Mouse (Mus musculus) CH12.LX (cell line): ENCODE measurements around the gene Poln. TPM values are rescaled to one million over a fixed set of nuclear protein-coding genes. Genes with fewer than 3 reads are reported as not detected.
A peak's percentile ranks its signal among the peaks of the same experiment; 100 is the strongest.

Experiments used
- DNase-seq: peaks from one replicate; pipeline ENCODE4 v3.0.0-alpha.2; 2013; ENCODE audit errors: extremely low read depth
- H3K27ac ChIP-seq: 2 replicates; pipeline ENCODE4 v1.5.1; 2012; ENCODE audit warnings: low read depth, mild to moderate bottlenecking, control low read depth, moderate library complexity; ENCODE audit not compliant: insufficient read depth
- H3K27me3 ChIP-seq: replicated peaks from 2 replicates; pipeline ENCODE3; 2012; ENCODE audit warnings: inconsistent platforms
- H3K36me3 ChIP-seq, 2 experiments: replicated peaks in 1 of 2; 2 replicates each; pipeline versions ENCODE3 to v1.6.1; 2012; ENCODE audit warnings: inconsistent platforms in 1 of 2, low read length in 1 of 2, mild to moderate bottlenecking in 1 of 2, mixed read lengths in 1 of 2, moderate library complexity in 1 of 2; ENCODE audit not compliant: control insufficient read depth in 1 of 2, insufficient read depth in 1 of 2
- H3K4me1 ChIP-seq, 2 experiments: 2 replicates each; pipeline ENCODE4 v1.6.1; 2012; ENCODE audit warnings: inconsistent platforms in 1 of 2, moderate library complexity in 1 of 2; ENCODE audit not compliant: insufficient read depth in 2 of 2, control insufficient read depth in 1 of 2
- H3K4me2 ChIP-seq: 2 replicates; pipeline ENCODE4 v1.6.1; 2012; ENCODE audit warnings: low read depth, mild to moderate bottlenecking, control low read depth; ENCODE audit not compliant: poor library complexity, insufficient read depth, severe bottlenecking
- H3K4me3 ChIP-seq, 3 experiments: fragments of 150-350 bp in 1 of 3; sonication (generic) in 1 of 3; replicated peaks in 1 of 3; 2 replicates each; pipeline versions ENCODE3 to v1.5.1; 2011 to 2012; ENCODE audit warnings: low read depth in 2 of 3, low read length in 2 of 3, mild to moderate bottlenecking in 2 of 3, moderate library complexity in 2 of 3, control low read depth in 1 of 3, improper control_type of control experiment in 1 of 3, inconsistent platforms in 1 of 3, mixed read lengths in 1 of 3; ENCODE audit not compliant: poor library complexity in 1 of 3
- H3K79me2 ChIP-seq: replicated peaks from 2 replicates; pipeline ENCODE4 v1.6.1; 2012; ENCODE audit warnings: mild to moderate bottlenecking, moderate library complexity; ENCODE audit not compliant: control insufficient read depth, poor library complexity, insufficient read depth, severe bottlenecking; ENCODE audit errors: extremely low read depth
- H3K9ac ChIP-seq: 2 replicates; pipeline ENCODE4 v1.6.1; 2012; ENCODE audit warnings: low read depth, mild to moderate bottlenecking, control low read depth, moderate library complexity; ENCODE audit not compliant: insufficient read depth
- H3K9me3 ChIP-seq: replicated peaks from 2 replicates; pipeline ENCODE3; 2012; ENCODE audit warnings: low read length, inconsistent platforms, mixed read lengths
- BHLHE40 ChIP-seq: IDR thresholded peaks from 2 replicates; pipeline ENCODE4 v1.6.1; 2011; ENCODE audit warnings: mild to moderate bottlenecking, low read depth, low read length, improper control_type of control experiment
- CHD1 ChIP-seq: IDR thresholded peaks from 2 replicates; pipeline ENCODE4 v1.6.1; 2012; ENCODE audit warnings: low read depth, low read length, improper control_type of control experiment, inconsistent platforms
- CHD2 ChIP-seq: IDR thresholded peaks from 2 replicates; pipeline ENCODE4 v1.6.1; 2011; ENCODE audit warnings: low read length, improper control_type of control experiment
- CTCF ChIP-seq, 2 experiments: IDR thresholded peaks in 1 of 2; conservative IDR thresholded peaks in 1 of 2; 2 replicates each; pipeline ENCODE4 v1.5.1; 2011 to 2012; ENCODE audit warnings: low read depth in 2 of 2, low read length in 2 of 2, improper control_type of control experiment in 1 of 2, inconsistent platforms in 1 of 2, mild to moderate bottlenecking in 1 of 2, moderate library complexity in 1 of 2
- E2F4 ChIP-seq: IDR thresholded peaks from 2 replicates; pipeline ENCODE4 v1.6.1; 2011; ENCODE audit warnings: low read depth, low read length, improper control_type of control experiment; ENCODE audit not compliant: insufficient replicate concordance
- ELF1 ChIP-seq: IDR thresholded peaks from 2 replicates; pipeline ENCODE4 v1.6.1; 2014; ENCODE audit warnings: low read depth, mild to moderate bottlenecking, inconsistent platforms, low read length, improper control_type of control experiment
- EP300 ChIP-seq: IDR thresholded peaks from 2 replicates; pipeline ENCODE4 v1.6.1; 2011; ENCODE audit warnings: low read length, improper control_type of control experiment
- ETS1 ChIP-seq: conservative IDR thresholded peaks from 2 replicates; pipeline ENCODE4 v1.6.1; 2012; ENCODE audit warnings: low read depth, mild to moderate bottlenecking, inconsistent platforms, low read length, improper control_type of control experiment, moderate library complexity
- GABPA ChIP-seq: IDR thresholded peaks from 2 replicates; pipeline ENCODE4 v1.6.1; 2012; ENCODE audit warnings: low read depth, low read length, improper control_type of control experiment, inconsistent platforms; ENCODE audit not compliant: insufficient replicate concordance
- HCFC1 ChIP-seq: IDR thresholded peaks from 2 replicates; pipeline ENCODE4 v1.6.1; 2012; ENCODE audit warnings: low read depth, mild to moderate bottlenecking, inconsistent platforms, low read length, improper control_type of control experiment
- IRF4 ChIP-seq: IDR thresholded peaks from 2 replicates; pipeline ENCODE4 v1.6.1; 2014; ENCODE audit warnings: low read depth, mild to moderate bottlenecking, inconsistent platforms, low read length, improper control_type of control experiment
- JUN ChIP-seq: IDR thresholded peaks from 2 replicates; pipeline ENCODE4 v1.6.1; 2011; ENCODE audit warnings: low read depth, mild to moderate bottlenecking, low read length, improper control_type of control experiment, moderate library complexity; ENCODE audit not compliant: insufficient read depth
- JUND ChIP-seq: conservative IDR thresholded peaks from 2 replicates; pipeline ENCODE4 v1.6.1; 2011; ENCODE audit warnings: low read depth, low read length, improper control_type of control experiment
- KAT2A ChIP-seq: IDR thresholded peaks from 2 replicates; pipeline ENCODE4 v1.6.1; 2012; ENCODE audit warnings: low read length, improper control_type of control experiment, inconsistent platforms; ENCODE audit not compliant: insufficient replicate concordance
- MAFK ChIP-seq: IDR thresholded peaks from 2 replicates; pipeline ENCODE4 v1.6.1; 2011; ENCODE audit warnings: low read length, improper control_type of control experiment; ENCODE audit not compliant: insufficient replicate concordance
- MAX ChIP-seq: IDR thresholded peaks from 2 replicates; pipeline ENCODE4 v1.6.1; 2011; ENCODE audit warnings: low read length, improper control_type of control experiment
- MAZ ChIP-seq: IDR thresholded peaks from 2 replicates; pipeline ENCODE4 v1.6.1; 2012; ENCODE audit warnings: low read depth, mild to moderate bottlenecking, inconsistent platforms, low read length, improper control_type of control experiment, moderate library complexity
- MEF2A ChIP-seq: IDR thresholded peaks from 2 replicates; pipeline ENCODE4 v1.6.1; 2014; ENCODE audit warnings: low read depth, mild to moderate bottlenecking, inconsistent platforms, low read length, improper control_type of control experiment, borderline replicate concordance
- MXI1 ChIP-seq: IDR thresholded peaks from 2 replicates; pipeline ENCODE4 v1.6.1; 2011; ENCODE audit warnings: mild to moderate bottlenecking, low read depth, low read length, improper control_type of control experiment
- MYC ChIP-seq: IDR thresholded peaks from 2 replicates; pipeline ENCODE4 v1.6.1; 2011; ENCODE audit warnings: low read depth, mild to moderate bottlenecking, improper control_type of control experiment, low read length
- NELFE ChIP-seq: IDR thresholded peaks from 2 replicates; pipeline ENCODE4 v1.6.1; 2011; ENCODE audit warnings: low read depth, low read length, improper control_type of control experiment
- NRF1 ChIP-seq: IDR thresholded peaks from 2 replicates; pipeline ENCODE4 v1.6.1; 2014; ENCODE audit warnings: low read depth, mild to moderate bottlenecking, inconsistent platforms, low read length, improper control_type of control experiment, moderate library complexity
- PAX5 ChIP-seq: IDR thresholded peaks from 2 replicates; pipeline ENCODE4 v1.6.1; 2012; ENCODE audit warnings: low read length, inconsistent platforms, mixed read lengths
- POLR2A ChIP-seq: IDR thresholded peaks from 2 replicates; pipeline ENCODE4 v1.6.1; 2011; ENCODE audit warnings: low read depth, mild to moderate bottlenecking, improper control_type of control experiment, low read length
- POLR2AphosphoS2 ChIP-seq: IDR thresholded peaks from 2 replicates; pipeline ENCODE4 v1.6.1; 2011; ENCODE audit warnings: low read depth, low read length, improper control_type of control experiment
- RAD21 ChIP-seq: IDR thresholded peaks from 2 replicates; pipeline ENCODE4 v1.6.1; 2011; ENCODE audit warnings: low read depth, mild to moderate bottlenecking, low read length, improper control_type of control experiment, moderate library complexity
- RCOR1 ChIP-seq: conservative IDR thresholded peaks from 2 replicates; pipeline ENCODE4 v1.6.1; 2012; ENCODE audit warnings: low read depth, mild to moderate bottlenecking, inconsistent platforms, low read length, improper control_type of control experiment
- SIN3A ChIP-seq: IDR thresholded peaks from 2 replicates; pipeline ENCODE4 v1.6.1; 2012; ENCODE audit warnings: low read length, improper control_type of control experiment, inconsistent platforms
- SMC3 ChIP-seq: IDR thresholded peaks from 2 replicates; pipeline ENCODE4 v1.6.1; 2011; ENCODE audit warnings: low read depth, low read length, improper control_type of control experiment
- TBP ChIP-seq: conservative IDR thresholded peaks from 2 replicates; pipeline ENCODE4 v1.6.1; 2011; ENCODE audit warnings: low read depth, low read length, improper control_type of control experiment
- TCF12 ChIP-seq: IDR thresholded peaks from 2 replicates; pipeline ENCODE4 v1.6.1; 2014; ENCODE audit warnings: low read depth, mild to moderate bottlenecking, inconsistent platforms, low read length, improper control_type of control experiment
- UBTF ChIP-seq: IDR thresholded peaks from 2 replicates; pipeline ENCODE4 v1.6.1; 2012; ENCODE audit warnings: low read depth, mild to moderate bottlenecking, inconsistent platforms, low read length, improper control_type of control experiment, moderate library complexity
- USF1 ChIP-seq: IDR thresholded peaks from 2 replicates; pipeline ENCODE4 v1.6.1; 2014; ENCODE audit warnings: low read depth, mild to moderate bottlenecking, inconsistent platforms, low read length, improper control_type of control experiment
- USF2 ChIP-seq: conservative IDR thresholded peaks from 2 replicates; pipeline ENCODE4 v1.6.1; 2011; ENCODE audit warnings: low read depth, low read length, improper control_type of control experiment
- ZC3H11A ChIP-seq: IDR thresholded peaks from 2 replicates; pipeline ENCODE4 v1.6.1; 2012; ENCODE audit warnings: low read depth, mild to moderate bottlenecking, inconsistent platforms, low read length, improper control_type of control experiment
- ZKSCAN1 ChIP-seq: IDR thresholded peaks from 2 replicates; pipeline ENCODE4 v1.6.1; 2012; ENCODE audit warnings: low read depth, inconsistent platforms, low read length, improper control_type of control experiment, borderline replicate concordance
- ZMIZ1 ChIP-seq: IDR thresholded peaks from 2 replicates; pipeline ENCODE4 v1.6.1; 2012; ENCODE audit warnings: low read depth, mild to moderate bottlenecking, inconsistent platforms, low read length, improper control_type of control experiment
- ZNF384 ChIP-seq: IDR thresholded peaks from 2 replicates; pipeline ENCODE4 v1.6.1; 2012; ENCODE audit warnings: low read depth, low read length, improper control_type of control experiment, inconsistent platforms
- dilution Hi-C: fragments of 300-500 bp; cut with MboI; formaldehyde crosslinking; loops from 2 replicates; pipeline ENCODE4 v1.14.3; 2020; ENCODE audit warnings: low sequenced_read_pairs; ENCODE audit not compliant: extremely low pct_unique_long_range_greater_than_20kb, extremely low pct_ligation_motif_present
- in situ Hi-C: fragments of 300-500 bp; cut with MboI; formaldehyde crosslinking; loops from 3 replicates; pipeline ENCODE4 v1.14.3; 2019; ENCODE audit warnings: low sequenced_read_pairs, low pct_ligation_motif_present, low pct_unique_long_range_greater_than_20kb, mixed read lengths
- polyA plus RNA-seq: library from polyadenylated mRNA; unstranded; fragments of >175 nt; gene quantifications from 2 replicates; pipeline ENCODE4 v1.2.1, GENCODE M21; 2012; ENCODE audit warnings: low read depth; ENCODE audit not compliant: insufficient read length
- total RNA-seq, 2 experiments: library from RNA; depleted of rRNA; stranded (reverse); fragments of 300-350 nt in 1 of 2; fragments of >200 nt in 1 of 2; gene quantifications; 2 replicates each; pipeline ENCODE4 v1.2.3; 2012 to 2014

Poln gene
- total and polyA plus RNA-seq, 3 experiments: 0.25 to 0.64 (median 0.39) TPM

DNA sequence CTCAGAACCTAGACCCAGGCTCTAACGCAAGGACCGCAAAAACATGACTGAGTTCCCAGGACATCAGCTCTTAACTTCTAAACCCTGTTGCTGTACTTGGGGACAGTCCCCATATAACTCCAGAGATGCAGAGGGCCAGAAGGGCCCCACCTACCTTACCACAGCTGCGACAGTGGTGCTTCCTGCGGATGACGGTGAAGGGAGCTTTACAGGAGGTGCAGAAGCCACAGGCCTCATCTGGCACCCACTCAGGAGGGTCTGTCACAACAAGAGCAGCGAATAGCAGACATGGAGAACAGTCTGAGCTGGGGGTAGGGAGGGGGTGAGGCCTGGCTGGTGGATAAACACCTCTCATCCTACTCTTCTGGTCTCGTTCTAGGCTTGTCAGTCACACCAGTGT lies 27.2 kb upstream of the Poln start:
- H3K4me1 ChIP-seq: peaks cover 20 to 50% of the 10 kb centered on the region in 2 experiments
- H3K9ac ChIP-seq: peak overlapping the region; percentile 43
- DNase-seq: peak; percentile 88
- peak overlapping the region; percentile 2; the same call in 1 of the 2 replicates for H3K4me2 ChIP-seq
- peak overlapping the region; percentile 23 for H3K27ac ChIP-seq
- in situ Hi-C loops: no loop called here
- no peak for TF ChIP-seq USF1
- TF ChIP-seq ZC3H11A: no peak
- TF ChIP-seq CHD2: no peak
- TF ChIP-seq MYC: no peak
- TF ChIP-seq RAD21: no peak; the same call in 1 of the 2 replicates
- peak; percentile 67; the same call in 1 of the 2 replicates for TF ChIP-seq SIN3A
- no peak for TF ChIP-seq E2F4
- peak; percentile 23; the same call in 1 of the 2 replicates for TF ChIP-seq MXI1
- no peak for TF ChIP-seq JUN
- no peak for TF ChIP-seq CTCF (conservative IDR thresholded peaks at IDR 0.05 in 1 of 2, IDR thresholded peaks at IDR 0.05 in 1 of 2; ENCODE audit: low read depth in 2 of 2, low read length in 2 of 2)
- TF ChIP-seq ZKSCAN1: no peak
- no peak for TF ChIP-seq GABPA
- TF ChIP-seq USF2: no peak
- TF ChIP-seq MEF2A: no peak
- peak; percentile 66; the same call in 1 of the 2 replicates for TF ChIP-seq TBP
- no peak for TF ChIP-seq ZMIZ1
- TF ChIP-seq RCOR1: peak; percentile 68; the same call in 1 of the 2 replicates
- peak; percentile 41 for TF ChIP-seq POLR2A
- no peak for TF ChIP-seq POLR2AphosphoS2
- no peak for TF ChIP-seq MAFK
- 0 out of 2 replicates have a peak, but pooled peaks have one; percentile 27 for TF ChIP-seq KAT2A
- peak; percentile 32; the same call in 1 of the 2 replicates for TF ChIP-seq HCFC1
- 0 out of 2 replicates have a peak, but pooled peaks have one; percentile 51 for TF ChIP-seq MAX
- TF ChIP-seq PAX5: no peak
- no peak for TF ChIP-seq JUND
- peak; percentile 52; the same call in 1 of the 2 replicates for TF ChIP-seq ELF1
- peak; percentile 79 for TF ChIP-seq EP300
- no peak for TF ChIP-seq ZNF384
- no peak; the same call in 1 of the 2 replicates for TF ChIP-seq NRF1
- peak; percentile 73 for TF ChIP-seq ETS1
- 0 out of 2 replicates have a peak, but pooled peaks have one; percentile 49 for TF ChIP-seq MAZ
- peak; percentile 72 for TF ChIP-seq IRF4
- no peak for TF ChIP-seq CHD1
- peak; percentile 47; the same call in 1 of the 2 replicates for TF ChIP-seq NELFE
- no peak for TF ChIP-seq SMC3
- TF ChIP-seq BHLHE40: peak; percentile 57
- TF ChIP-seq UBTF: no peak
- peak; percentile 78; the same call in 1 of the 2 replicates for TF ChIP-seq TCF12
- H3K36me3 ChIP-seq: no peaks in the 10 kb centered on the region
- H3K4me3 ChIP-seq: peak overlapping the region in 1 of 3 experiments; percentile 19
- H3K27me3 ChIP-seq: no peaks in the 10 kb centered on the region
- H3K79me2 ChIP-seq: no peaks in the 10 kb centered on the region
- no peaks in the 10 kb centered on the region for H3K9me3 ChIP-seq
- dilution Hi-C loops: no loop called here
